Mouse (Mus musculus) limb, embryonic 15.5 days (tissue): ENCODE measurements at regions not wholly inside any gene's neighbourhood (a gene's known extent, or its start where the extent isn't known, plus 50 kb on each side); places are given as distances from the start of the nearest gene placed in this dataset.

ENCODE experiments used
- ATAC-seq: fragments of 200-750 bp; cut with Nextera tagmentation; 2 replicates; pipeline ENCODE4 v1.8.0; 2017; ENCODE audit warnings: low read depth, moderate TSS enrichment; ENCODE audit not compliant: insufficient number of reproducible peaks, low FRiP score, low TSS enrichment
- H3K27ac ChIP-seq: fragments of 300-500 bp; sonication (generic); 2 replicates; pipeline ENCODE4 v1.5.1; 2015; ENCODE audit warnings: moderate library complexity, mild to moderate bottlenecking, inconsistent platforms
- H3K27me3 ChIP-seq: fragments of 300-500 bp; sonication (generic); 2 replicates; pipeline ENCODE4 v1.6.1; 2015; ENCODE audit warnings: inconsistent platforms
- H3K36me3 ChIP-seq: fragments of 300-500 bp; sonication (generic); 2 replicates; pipeline ENCODE4 v1.6.1; 2015; ENCODE audit warnings: inconsistent platforms
- H3K4me1 ChIP-seq: fragments of 300-500 bp; sonication (generic); 2 replicates; pipeline ENCODE4 v1.6.1; 2015; ENCODE audit warnings: inconsistent platforms
- H3K4me2 ChIP-seq: fragments of 300-500 bp; sonication (generic); 2 replicates; pipeline ENCODE4 v1.6.1; 2015; ENCODE audit warnings: mild to moderate bottlenecking, inconsistent platforms
- H3K4me3 ChIP-seq: fragments of 300-500 bp; sonication (generic); 2 replicates; pipeline ENCODE4 v1.5.1; 2015; ENCODE audit warnings: mild to moderate bottlenecking, inconsistent platforms
- H3K9ac ChIP-seq: fragments of 300-500 bp; sonication (generic); 2 replicates; pipeline ENCODE4 v1.6.1; 2015; ENCODE audit warnings: inconsistent platforms
- H3K9me3 ChIP-seq: fragments of 300-500 bp; sonication (generic); 2 replicates; pipeline ENCODE4 v1.6.1; 2016; ENCODE audit warnings: inconsistent platforms
- WGBS: fragments of 180-500 bp; shearing (Covaris S2); methylation state at CpG from one replicate; pipeline ENCODE4 v1.1.7; 2015; 5-methylcytosine and 5-hydroxymethylcytosine counted together

DNA sequence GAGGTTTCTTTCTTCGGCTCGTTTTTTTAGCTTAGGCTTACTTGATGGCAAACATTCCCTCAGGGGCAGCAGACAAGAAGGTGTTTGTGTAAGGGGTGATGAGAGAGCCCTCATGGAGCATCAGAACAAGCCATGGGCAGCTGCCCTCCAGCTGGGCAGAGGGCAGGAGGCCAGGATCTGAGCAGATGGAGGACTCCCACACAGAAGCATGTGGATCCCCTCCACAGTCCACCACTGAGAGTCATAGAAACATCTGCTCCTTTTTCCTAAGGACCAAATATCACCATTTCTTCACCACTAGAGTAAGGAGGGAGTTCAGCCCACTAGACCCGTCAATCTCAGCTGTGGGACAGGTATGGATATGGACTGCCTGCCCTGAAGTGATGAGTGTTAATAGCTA is 214.4 kb downstream of the Qk start:
- Histone ChIP-seq H3K27ac (no peak overlapping the region), H3K27me3 (no peaks in the 10 kb centered on the region), H3K4me2 (no peak overlapping the region), H3K9ac (no peak overlapping the region), H3K9me3 (no peaks in the 10 kb centered on the region), H3K4me3 (no peak overlapping the region), H3K4me1 (no peaks in the 10 kb centered on the region), H3K36me3 (no peaks in the 10 kb centered on the region)
- WGBS = 72% methylated on average over 3 of the region's 3 CpGs
- ATAC-seq = no peak

DNA sequence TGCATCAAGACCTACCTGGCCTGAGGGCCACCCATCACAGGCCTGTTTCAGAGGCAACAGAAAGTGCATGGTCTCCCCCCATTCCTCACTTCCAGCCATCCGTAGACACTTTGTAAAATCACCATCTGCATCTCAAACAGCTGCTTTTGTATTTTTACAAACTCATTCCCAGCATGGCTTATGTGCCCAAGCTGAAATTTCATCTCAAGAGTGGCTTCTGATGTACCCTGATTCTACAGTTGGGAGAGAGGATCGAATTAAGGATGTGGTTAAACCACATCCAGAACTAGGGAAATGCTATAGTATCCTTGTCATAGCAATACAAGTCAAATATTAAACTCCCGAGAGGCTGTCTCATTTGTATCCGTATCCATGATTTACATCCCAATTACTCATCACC is 221.5 kb downstream of the Qk start:
- Histone ChIP-seq H3K27me3 (no peaks in the 10 kb centered on the region), H3K9ac (no peak overlapping the region), H3K4me2 (no peak overlapping the region), H3K9me3 (no peaks in the 10 kb centered on the region), H3K4me1 (0 out of 2 replicates have a peak, but pooled peaks cover 11% of the 10 kb centered on the region), H3K27ac (no peak overlapping the region), H3K4me3 (no peak overlapping the region), H3K36me3 (no peaks in the 10 kb centered on the region)
- ATAC-seq = no peak
- WGBS = 66% methylated on average over 4 of the region's 4 CpGs

- no peak for ATAC-seq
- H3K4me3 ChIP-seq = no peak overlapping the region
- H3K27ac ChIP-seq = no peak overlapping the region
- no peak overlapping the region for H3K9ac ChIP-seq
- no peaks in the 10 kb centered on the region for H3K27me3 ChIP-seq
- H3K9me3 ChIP-seq = no peaks in the 10 kb centered on the region
- H3K4me2 ChIP-seq = no peak overlapping the region
- 0 out of 2 replicates have a peak, but pooled peaks cover 12% of the 10 kb centered on the region for H3K4me1 ChIP-seq
- no peaks in the 10 kb centered on the region for H3K36me3 ChIP-seq
These were observed 222.0 kb downstream of the Qk start for GRCm38 (mm10) chr17:10097691-10098090.

DNA sequence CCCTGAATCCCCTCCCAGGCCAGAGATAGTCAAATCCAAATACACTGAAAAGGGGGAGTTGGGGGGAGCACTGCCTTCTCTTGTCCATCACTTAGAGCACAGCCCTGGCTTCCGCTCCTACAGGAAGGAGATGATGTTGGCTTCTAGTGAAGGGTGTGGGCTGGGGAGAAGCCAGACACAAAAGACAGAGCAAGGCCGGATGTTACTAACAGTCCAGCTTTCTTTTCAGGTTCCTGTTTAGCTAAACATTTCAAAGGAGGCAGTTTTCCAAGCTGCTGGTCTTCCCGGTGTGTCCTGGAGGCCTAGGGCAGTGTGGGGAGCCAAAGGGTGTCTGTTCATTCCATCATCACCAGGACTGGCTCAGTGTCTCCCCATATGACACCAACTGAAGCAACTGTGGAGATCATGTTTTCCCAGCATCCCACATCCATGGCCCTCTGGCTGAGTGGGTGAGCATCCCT is 223.8 kb downstream of the Qk start:
- 0 out of 2 replicates have a peak, but pooled peaks have one; percentile 30 for ATAC-seq
- no peak overlapping the region for H3K4me3 ChIP-seq
- H3K36me3 ChIP-seq = no peaks in the 10 kb centered on the region
- no peaks in the 10 kb centered on the region for H3K27me3 ChIP-seq
- 0 out of 2 replicates have a peak, but pooled peaks cover 12% of the 10 kb centered on the region for H3K4me1 ChIP-seq
- 76% methylated on average over 3 of the region's 3 CpGs for WGBS
- H3K27ac ChIP-seq = no peak overlapping the region
- H3K4me2 ChIP-seq = no peak overlapping the region
- 0 out of 2 replicates have a peak, but pooled peaks cover 3% of the 10 kb centered on the region for H3K9me3 ChIP-seq
- H3K9ac ChIP-seq = no peak overlapping the region

DNA sequence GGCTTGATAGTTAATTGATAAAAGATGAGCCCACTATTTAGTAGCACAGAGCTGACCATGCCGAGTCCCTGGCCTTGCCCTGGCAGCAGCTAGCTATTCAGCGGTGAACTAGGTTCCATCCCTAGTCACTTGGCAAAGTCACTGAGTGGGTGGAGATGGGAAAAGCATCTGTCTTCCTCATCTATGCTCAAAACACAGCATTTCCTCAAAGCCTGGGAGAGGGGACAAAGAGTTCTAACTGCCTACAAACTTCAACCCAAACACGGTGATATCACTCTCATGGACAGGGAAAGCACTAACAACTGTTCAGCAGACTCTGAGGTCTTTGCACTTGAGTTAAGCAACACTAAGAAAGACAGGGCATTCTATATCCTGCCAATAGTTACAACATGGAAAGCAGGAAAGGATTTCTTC is 225.5 kb downstream of the Qk start:
- H3K4me3 ChIP-seq = no peak overlapping the region
- WGBS = 56% methylated on average over 3 of the region's 3 CpGs
- no peaks in the 10 kb centered on the region for H3K27me3 ChIP-seq
- H3K4me2 ChIP-seq = no peak overlapping the region
- H3K27ac ChIP-seq = peak overlapping the region; percentile 57; the same call in 1 of the 2 replicates
- ATAC-seq = 0 out of 2 replicates have a peak, but pooled peaks have one; percentile 40
- H3K9ac ChIP-seq = no peak overlapping the region
- H3K36me3 ChIP-seq = no peaks in the 10 kb centered on the region
- 0 out of 2 replicates have a peak, but pooled peaks cover 3% of the 10 kb centered on the region for H3K9me3 ChIP-seq
- H3K4me1 ChIP-seq = 0 out of 2 replicates have a peak, but pooled peaks cover 12% of the 10 kb centered on the region

GRCm38 (mm10) chr17:10093437-10094107 is 226.1 kb downstream of the Qk start:
- no peaks in the 10 kb centered on the region for H3K36me3 ChIP-seq
- H3K27me3 ChIP-seq = no peaks in the 10 kb centered on the region
- no peak overlapping the region for H3K9ac ChIP-seq
- WGBS = 51% methylated on average over 8 of the region's 8 CpGs
- H3K4me3 ChIP-seq = no peak overlapping the region
- ATAC-seq = 0 out of 2 replicates have a peak, but pooled peaks have one; percentile 19
- H3K27ac ChIP-seq = peak overlapping the region; percentile 57; the same call in 1 of the 2 replicates
- 0 out of 2 replicates have a peak, but pooled peaks cover 12% of the 10 kb centered on the region for H3K4me1 ChIP-seq
- no peak overlapping the region for H3K4me2 ChIP-seq
- 0 out of 2 replicates have a peak, but pooled peaks cover 3% of the 10 kb centered on the region for H3K9me3 ChIP-seq

GRCm38 (mm10) chr17:10087192-10087886 is 232.3 kb downstream of the Qk start:
- Histone ChIP-seq H3K4me3 (no peak overlapping the region), H3K9ac (no peak overlapping the region), H3K27me3 (no peaks in the 10 kb centered on the region), H3K9me3 (0 out of 2 replicates have a peak, but pooled peaks cover 3% of the 10 kb centered on the region), H3K36me3 (no peaks in the 10 kb centered on the region), H3K27ac (no peak overlapping the region), H3K4me2 (no peak overlapping the region), H3K4me1 (0 out of 2 replicates have a peak, but pooled peaks cover 6% of the 10 kb centered on the region)
- 63% methylated on average over 7 of the region's 7 CpGs for WGBS
- ATAC-seq = no peak

- no peak for ATAC-seq
- no peak overlapping the region for H3K27ac ChIP-seq
- 80% methylated on average over 2 of the region's 2 CpGs for WGBS
These were observed 233.1 kb downstream of the Qk start for GRCm38 (mm10) chr17:10086558-10086957.

DNA sequence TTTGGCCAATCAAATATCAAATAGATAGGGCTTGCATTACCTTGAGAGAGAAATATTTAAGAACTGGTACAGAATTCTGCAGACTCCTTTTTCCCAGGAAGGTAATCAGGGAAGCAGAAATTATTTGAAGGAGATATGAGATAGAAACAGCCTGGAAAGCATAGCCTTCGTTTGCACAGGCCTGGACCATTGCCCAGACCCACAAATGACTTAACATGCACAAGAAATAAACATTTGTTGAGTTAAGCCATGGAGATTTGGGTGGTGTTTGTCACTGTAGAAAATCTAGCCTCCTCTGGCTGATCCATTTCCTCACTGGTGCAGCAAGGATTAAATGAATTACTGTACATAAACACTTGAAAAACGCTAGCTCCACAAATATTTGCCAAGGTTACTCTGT is 233.5 kb downstream of the Qk start:
- H3K4me1 ChIP-seq = 0 out of 2 replicates have a peak, but pooled peaks cover 6% of the 10 kb centered on the region
- no peak overlapping the region for H3K4me3 ChIP-seq
- H3K36me3 ChIP-seq = no peaks in the 10 kb centered on the region
- no peak overlapping the region for H3K27ac ChIP-seq
- no peaks in the 10 kb centered on the region for H3K9me3 ChIP-seq
- no peaks in the 10 kb centered on the region for H3K27me3 ChIP-seq
- no peak for ATAC-seq
- WGBS = 33% methylated on average over 2 of the region's 2 CpGs
- no peak overlapping the region for H3K9ac ChIP-seq
- H3K4me2 ChIP-seq = no peak overlapping the region

More at GRCm38 (mm10) chr17:10086558-10086957, 233.1 kb downstream of the Qk start:
- Histone ChIP-seq H3K4me3 (no peak overlapping the region), H3K4me2 (no peak overlapping the region), H3K36me3 (no peaks in the 10 kb centered on the region), H3K4me1 (0 out of 2 replicates have a peak, but pooled peaks cover 6% of the 10 kb centered on the region), H3K9ac (no peak overlapping the region), H3K27me3 (no peaks in the 10 kb centered on the region), H3K9me3 (no peaks in the 10 kb centered on the region)

GRCm38 (mm10) chr17:10081721-10082120 is 237.9 kb downstream of the Qk start:
- Histone ChIP-seq H3K9ac (no peak overlapping the region), H3K27me3 (no peaks in the 10 kb centered on the region), H3K36me3 (no peaks in the 10 kb centered on the region), H3K4me1 (0 out of 2 replicates have a peak, but pooled peaks cover 6% of the 10 kb centered on the region), H3K4me2 (no peak overlapping the region), H3K4me3 (no peak overlapping the region), H3K27ac (no peak overlapping the region), H3K9me3 (no peaks in the 10 kb centered on the region)
- ATAC-seq = no peak
- 66% methylated on average over 10 of the region's 10 CpGs for WGBS

DNA sequence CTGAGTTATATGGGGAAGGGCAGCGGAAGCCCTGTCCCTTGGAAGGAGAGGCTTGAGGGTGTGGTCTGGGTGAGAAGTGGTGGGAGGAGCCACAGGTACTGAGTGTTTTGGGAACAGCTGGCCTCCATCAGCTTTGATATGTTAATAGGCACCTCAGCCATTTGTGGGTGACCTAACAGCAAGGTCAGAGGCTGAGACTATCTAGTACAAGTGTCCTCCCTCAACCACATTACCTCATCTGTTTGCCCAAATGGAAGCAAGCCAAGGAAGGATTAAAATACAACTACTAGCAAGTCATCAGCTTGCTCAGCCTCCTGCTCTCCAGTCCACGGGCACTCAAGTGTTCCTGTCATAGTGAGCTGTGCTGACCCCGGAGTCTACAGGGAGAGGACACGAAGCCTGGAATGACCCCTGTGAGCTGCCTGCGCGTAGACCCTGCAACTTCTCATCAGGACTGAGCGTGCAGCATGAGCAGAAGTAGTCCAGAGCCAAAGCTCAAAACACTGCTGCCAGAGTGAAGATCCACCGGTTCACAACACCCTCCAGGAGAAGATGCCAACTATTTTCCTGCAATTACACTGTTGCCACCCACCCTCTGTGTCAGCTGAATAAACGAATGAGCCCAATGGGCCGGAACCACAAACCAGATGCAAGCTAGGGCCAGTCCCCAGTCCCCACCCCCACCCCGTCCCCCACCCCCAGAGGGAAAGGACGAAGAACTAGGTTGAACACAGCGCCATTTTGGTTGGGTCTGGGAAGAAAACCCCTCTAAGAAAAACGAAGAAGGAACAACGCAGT is 239.6 kb downstream of the Qk start:
- Histone ChIP-seq H3K4me2 (no peak overlapping the region), H3K36me3 (no peaks in the 10 kb centered on the region), H3K27me3 (no peaks in the 10 kb centered on the region), H3K4me1 (no peaks in the 10 kb centered on the region), H3K9me3 (no peaks in the 10 kb centered on the region), H3K27ac (no peak overlapping the region), H3K4me3 (no peak overlapping the region), H3K9ac (no peak overlapping the region)
- WGBS = 74% methylated on average over 15 of the region's 15 CpGs
- ATAC-seq = no peak
